Mouse (Mus musculus): ENCODE measurements around the gene B230217C12Rik. TPM values are rescaled to one million over a fixed set of nuclear protein-coding genes. Genes with fewer than 3 reads are reported as not detected.
A peak's percentile ranks its signal among the peaks of the same experiment; 100 is the strongest.

B230217C12Rik gene
- polyA plus RNA-seq, 1 experiment, result 104 TPM

DNA sequence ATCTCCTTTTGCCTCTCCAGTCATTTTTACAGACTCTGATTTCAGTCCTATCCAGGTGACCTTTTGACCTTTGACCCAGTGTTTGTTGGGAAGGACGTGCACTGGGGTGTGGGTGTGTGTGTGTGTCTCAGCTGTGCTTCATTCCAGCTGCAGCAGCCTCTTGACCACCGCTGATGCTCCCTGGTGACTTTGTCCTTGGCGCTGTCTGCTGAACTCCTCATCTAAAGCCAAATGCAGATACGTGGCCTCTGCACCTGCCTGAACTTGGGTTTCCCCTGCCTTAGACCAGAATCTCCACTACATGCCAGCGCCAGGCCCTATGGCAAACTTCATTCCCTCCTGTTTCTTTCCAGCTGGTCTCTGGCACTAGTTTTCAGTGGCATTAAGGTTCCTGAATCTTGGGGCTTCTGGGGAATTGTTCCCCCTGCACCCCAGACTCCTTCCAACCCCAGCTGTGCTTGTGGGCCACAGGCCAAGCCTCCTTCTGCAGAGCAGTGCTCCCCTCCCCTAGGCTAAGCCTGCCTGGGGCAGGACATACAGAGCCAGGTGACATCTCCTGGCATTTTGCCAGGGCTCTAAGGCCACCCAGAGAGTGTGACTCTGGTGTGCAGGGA is 31.9 kb upstream of the B230217C12Rik start:
- no peak for DNase-seq (ENCODE audit: extremely low spot score in 1 of 2, low spot score in 1 of 2)

DNA sequence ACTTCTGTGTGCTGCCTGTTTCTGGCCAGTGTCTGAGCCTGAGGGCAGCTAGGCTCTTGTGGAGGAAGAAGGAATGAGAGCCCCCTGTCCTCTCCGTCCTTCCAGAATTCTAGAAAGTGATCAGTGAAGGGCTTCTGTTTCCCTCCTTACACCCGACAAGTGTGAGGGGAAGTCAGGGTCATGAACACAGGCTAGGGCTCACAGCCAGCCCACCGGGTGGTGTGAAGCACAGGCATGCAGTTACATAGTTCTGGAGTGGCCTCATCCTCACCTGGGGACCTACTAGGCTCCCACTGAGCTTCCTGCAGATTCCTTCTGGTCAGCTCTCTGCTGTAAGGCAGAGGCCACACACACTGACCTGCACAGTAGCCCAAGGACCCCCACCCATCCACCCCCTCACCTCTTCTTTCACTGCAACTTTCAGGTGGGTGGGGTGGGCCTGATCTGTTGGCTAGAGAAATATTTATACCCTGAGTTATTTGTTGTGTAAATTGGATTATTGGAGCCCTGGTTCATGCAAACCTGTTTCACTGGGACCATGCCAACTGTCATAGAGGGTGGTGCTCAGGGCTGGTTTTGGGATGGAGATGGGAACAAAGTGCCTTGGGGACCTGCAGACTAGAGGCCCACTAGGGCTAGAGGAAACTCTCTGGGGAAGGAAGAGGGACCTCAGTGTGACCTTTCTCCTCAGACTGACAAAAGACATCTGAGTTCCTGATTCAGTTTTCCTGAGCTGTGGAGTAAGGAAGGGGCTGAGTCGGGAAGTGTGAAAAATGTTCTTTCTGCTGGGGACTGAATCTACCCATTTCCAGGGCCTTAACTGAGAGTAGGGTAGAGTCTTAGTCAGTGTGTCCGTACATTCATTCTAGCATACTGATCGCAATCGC is 31.1 kb upstream of the B230217C12Rik start:
- no peak for DNase-seq (ENCODE audit: extremely low spot score in 1 of 2, low spot score in 1 of 2)

DNA sequence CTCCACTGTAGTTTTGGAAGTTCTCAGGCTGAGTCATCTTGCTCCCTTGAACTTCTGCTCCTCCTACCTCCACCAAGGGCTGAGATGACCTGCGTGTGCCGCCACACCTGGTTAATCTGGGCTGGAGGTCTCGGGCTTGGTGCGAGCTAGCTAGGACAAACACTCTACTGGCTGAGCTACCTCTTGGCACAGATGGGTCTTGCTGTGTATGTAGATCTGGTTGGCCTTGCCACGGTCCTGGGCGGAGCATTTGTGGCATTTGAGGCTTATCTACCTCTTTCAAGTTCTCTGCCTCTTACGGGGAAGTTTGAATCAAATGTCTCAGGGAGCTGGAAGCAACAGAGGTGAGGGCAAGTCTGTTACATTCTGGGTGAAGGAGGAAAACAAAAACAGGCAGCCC is 30.2 kb upstream of the B230217C12Rik start:
- DNase-seq (ENCODE audit: extremely low spot score in 1 of 2, low spot score in 1 of 2), result no peak

DNA sequence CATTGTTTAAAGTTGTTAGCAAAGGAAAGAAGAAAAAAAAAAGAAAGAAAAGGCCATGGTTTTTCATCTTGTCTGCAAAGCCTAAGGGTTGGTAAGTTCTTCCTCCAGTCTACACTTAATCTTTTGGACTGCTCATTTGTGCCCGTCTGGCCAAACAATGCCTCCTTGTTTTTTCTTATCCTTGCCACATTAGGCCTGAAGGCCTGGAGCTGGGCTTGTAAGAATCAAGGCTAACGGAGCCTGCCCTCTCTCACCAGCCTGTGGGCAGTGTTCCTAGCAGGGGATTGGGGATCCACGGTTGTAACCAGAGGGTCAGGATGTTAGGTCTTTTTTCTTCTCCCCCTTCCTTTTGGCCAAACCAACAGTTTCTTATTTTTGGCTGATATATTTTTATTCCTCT is 29.6 kb upstream of the B230217C12Rik start:
- DNase-seq (ENCODE audit: extremely low spot score in 1 of 2, low spot score in 1 of 2), result no peak

GRCm38 (mm10) chr11:97811569-97812362 is 28.8 kb upstream of the B230217C12Rik start:
- no peak for DNase-seq (ENCODE audit: extremely low spot score in 1 of 2, low spot score in 1 of 2)

- peak in 1 of 2 experiments; percentile 65 for DNase-seq (ENCODE audit: extremely low spot score in 1 of 2, low spot score in 1 of 2)
Observed at GRCm38 (mm10) chr11:97812491-97812921, 28.1 kb upstream of the B230217C12Rik start.

DNA sequence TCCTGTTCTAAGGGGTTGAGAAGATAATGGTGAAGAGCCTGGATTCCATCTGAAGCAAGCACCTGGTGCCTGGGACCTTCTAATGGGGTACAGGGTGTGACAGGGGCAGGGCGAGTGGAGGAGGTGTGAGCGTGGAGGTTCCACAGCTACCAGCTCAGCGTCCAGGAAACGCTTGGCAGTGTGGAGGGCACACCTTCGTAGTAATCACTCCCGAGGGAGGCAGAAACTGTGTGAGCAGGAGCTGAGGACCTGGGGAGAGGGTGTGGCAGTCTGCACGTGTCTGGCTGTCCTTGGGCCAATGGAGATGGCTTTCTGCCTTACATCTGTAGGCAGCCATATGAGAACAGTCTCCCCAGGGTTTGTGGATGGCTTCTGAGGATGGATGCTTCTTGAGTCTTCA is 27.5 kb upstream of the B230217C12Rik start:
- DNase-seq (ENCODE audit: extremely low spot score in 1 of 2, low spot score in 1 of 2), result no peak

DNA sequence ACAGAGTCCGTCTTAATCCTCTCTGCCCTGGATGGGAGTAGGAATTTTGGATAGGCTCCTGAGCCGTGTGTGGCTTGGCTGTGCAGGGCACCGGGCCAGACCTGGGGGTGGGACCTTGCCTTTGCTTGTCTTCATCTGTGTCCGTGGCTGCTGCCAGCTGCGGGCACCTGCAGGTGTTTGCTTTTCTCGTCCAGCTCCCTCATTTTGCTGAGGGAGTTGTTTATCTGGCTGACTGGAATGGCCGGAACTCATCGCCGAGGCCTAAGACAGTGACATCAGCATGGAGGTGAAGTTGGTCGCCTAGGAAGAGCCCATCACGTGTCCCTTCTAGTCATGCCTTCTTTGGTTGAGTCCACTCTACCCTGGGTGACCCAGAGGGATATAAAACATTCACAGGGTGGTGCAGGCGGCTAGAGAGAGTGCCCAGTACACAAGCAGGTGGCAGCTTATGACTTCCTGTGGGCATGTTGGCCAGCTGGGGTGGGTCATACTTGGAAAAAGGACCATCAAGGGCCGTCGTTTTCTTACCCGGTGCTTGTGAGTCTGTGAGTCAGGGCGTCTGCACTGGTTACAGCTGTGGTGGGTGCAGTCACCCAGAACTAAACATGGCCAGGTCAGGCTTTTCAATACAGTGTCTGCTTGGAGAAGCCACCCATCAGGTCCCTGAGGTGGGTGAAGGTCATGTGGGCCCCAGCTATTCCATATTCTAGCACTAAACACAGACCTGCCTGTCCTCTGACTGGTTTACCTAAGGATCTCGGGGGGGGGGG is 26.6 kb upstream of the B230217C12Rik start:
- DNase-seq (ENCODE audit: extremely low spot score in 1 of 2, low spot score in 1 of 2), result no peak

DNA sequence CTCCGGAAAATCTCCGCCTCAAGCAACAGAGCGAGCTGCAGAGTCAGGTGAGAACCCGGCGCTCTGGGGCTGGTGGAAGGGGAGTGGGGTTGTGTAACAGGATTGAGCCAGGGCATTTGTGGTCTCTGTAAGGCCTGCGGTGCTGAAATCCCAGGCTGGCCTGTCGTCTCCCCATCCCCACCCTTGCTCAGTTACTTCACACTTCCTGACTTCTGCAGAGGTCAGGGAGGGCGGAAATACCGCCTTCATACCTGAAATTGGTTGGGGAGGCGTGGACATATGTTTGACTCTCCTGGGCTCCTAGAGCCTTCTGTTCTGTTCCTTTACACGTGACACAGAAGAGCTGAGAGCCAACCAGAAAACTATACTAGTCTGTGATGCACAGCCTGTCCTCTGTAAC is 24.8 kb upstream of the B230217C12Rik start:
- no peak for DNase-seq (ENCODE audit: extremely low spot score in 1 of 2, low spot score in 1 of 2)

- no peak for DNase-seq (ENCODE audit: extremely low spot score in 1 of 2, low spot score in 1 of 2)
Observed at GRCm38 (mm10) chr11:97816176-97816575, 24.4 kb upstream of the B230217C12Rik start.

- DNase-seq (ENCODE audit: extremely low spot score in 1 of 2, low spot score in 1 of 2), result no peak
Observed at GRCm38 (mm10) chr11:97816916-97817315, 23.7 kb upstream of the B230217C12Rik start.

DNA sequence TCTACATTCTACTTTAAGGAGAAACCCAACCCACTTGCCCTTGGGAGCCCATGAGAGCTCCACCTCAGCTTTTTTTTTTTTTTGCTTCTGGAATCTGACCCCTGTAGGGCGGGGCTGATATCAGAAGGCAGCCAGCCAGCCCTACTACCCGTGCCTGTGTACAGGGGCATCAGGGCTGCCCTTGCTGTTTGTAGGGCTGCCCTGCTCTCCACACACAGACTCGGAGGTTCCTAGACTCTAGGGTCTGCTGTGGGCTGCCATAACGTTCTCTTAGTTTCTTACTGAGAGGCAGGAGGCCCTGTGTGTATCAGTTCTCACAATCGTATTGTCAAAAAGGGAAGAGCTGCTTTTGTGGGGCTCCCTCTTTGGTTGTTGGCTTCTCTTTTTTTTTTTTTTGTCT is 23.2 kb upstream of the B230217C12Rik start:
- no peak for DNase-seq (ENCODE audit: extremely low spot score in 1 of 2, low spot score in 1 of 2)

DNA sequence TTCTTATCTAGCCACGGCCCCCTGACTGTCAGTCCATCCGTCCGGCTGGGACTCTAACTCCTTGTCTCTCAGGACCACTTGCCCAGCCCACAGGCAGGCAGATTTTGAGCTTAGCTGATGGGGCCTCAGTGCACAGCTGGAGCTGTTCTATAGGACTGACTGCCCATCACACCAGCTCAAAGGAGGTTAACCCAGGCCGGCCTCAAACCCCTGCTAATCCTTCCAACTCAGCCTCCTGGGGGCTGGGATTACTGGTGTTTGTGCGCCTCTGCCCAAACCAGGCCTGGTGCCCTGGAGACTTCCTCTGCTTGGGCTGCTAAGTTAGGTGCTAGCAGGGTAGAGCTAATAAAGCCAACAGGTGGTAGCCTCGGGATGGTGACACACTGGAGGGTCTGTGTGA is 22.6 kb upstream of the B230217C12Rik start:
- DNase-seq (ENCODE audit: extremely low spot score in 1 of 2, low spot score in 1 of 2), result no peak

DNA sequence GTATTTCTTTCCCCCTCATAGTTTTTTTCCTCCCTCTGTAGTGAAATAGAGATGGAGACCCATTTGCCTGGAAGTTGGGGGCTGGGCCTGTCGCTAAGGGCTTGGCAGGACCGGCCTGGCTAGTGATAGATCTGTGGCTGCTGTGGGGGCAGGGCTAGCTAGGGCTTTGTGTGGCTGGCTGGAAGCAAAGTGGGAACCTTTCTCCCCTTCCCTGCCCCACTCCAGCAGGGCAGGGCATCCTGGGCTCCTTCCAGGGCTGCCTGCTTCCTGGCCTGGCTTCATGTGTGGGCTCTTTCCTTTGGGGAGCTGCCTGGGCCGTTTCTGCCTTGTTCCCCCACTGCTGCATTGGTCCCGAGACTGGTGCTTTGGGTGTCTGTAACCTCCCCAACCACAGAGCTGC is 22.0 kb upstream of the B230217C12Rik start:
- DNase-seq (ENCODE audit: extremely low spot score in 1 of 2, low spot score in 1 of 2), result no peak

GRCm38 (mm10) chr11:97819102-97819501 is 21.5 kb upstream of the B230217C12Rik start:
- no peak for DNase-seq (ENCODE audit: extremely low spot score in 1 of 2, low spot score in 1 of 2)

GRCm38 (mm10) chr11:97819923-97820322 is 20.7 kb upstream of the B230217C12Rik start:
- no peak for DNase-seq (ENCODE audit: extremely low spot score in 1 of 2, low spot score in 1 of 2)

GRCm38 (mm10) chr11:97820840-97821239 is 19.7 kb upstream of the B230217C12Rik start:
- no peak for DNase-seq (ENCODE audit: extremely low spot score in 1 of 2, low spot score in 1 of 2)

GRCm38 (mm10) chr11:97821401-97822064 is 19.0 kb upstream of the B230217C12Rik start:
- no peak for DNase-seq (ENCODE audit: extremely low spot score in 1 of 2, low spot score in 1 of 2)

GRCm38 (mm10) chr11:97822840-97823603 is 17.6 kb upstream of the B230217C12Rik start:
- DNase-seq (ENCODE audit: extremely low spot score in 1 of 2, low spot score in 1 of 2), result no peak

All from frontal cortex, adult 2 months (tissue).